Mouse (Mus musculus): Measurements from ENCODE around the gene Ctla4.

DNA sequence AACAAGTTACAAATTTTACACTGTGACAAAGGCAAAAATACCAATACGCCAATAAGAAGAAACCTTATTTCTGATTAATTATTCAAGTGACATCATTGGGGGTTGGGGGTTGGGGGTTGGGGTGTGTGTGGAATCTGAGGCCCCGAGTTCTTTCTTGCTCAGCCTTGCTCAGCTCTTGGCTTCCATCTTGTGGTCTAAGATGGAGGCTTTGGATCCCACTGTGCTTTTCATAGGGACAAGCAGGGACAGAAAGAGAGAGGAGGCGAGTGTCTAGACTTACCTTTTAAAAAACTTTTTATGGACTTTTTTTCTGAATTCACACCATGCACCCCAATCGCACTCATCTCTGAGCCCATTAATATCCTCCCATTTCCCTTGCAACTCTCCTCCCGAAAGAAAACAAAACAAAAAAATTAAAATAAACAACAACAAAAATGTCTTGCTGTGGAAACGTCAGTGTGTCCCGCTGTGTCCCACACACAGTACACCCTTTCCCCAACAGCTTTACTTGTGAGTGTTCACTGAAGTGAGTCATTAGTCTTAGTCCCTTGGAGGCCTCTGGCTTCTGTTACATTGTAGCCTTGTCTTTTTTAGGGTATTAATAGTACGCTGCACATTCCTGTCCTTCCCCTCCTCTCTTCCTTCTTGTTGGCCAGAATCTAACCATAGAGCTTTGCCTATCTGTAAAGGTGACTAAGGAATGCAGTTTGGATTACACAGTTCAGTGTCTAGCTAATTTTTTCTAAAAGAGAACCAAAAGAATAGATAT lies 59.0 kb downstream of the Ctla4 start:
- no peak for TF ChIP-seq GATA1 (IDR thresholded peaks at IDR 0.05; ENCODE audit: borderline replicate concordance, low read length)
- TF ChIP-seq FLI1 (IDR thresholded peaks at IDR 0.05; ENCODE audit: low read length), result no peak
